Mouse (Mus musculus) cortical plate, adult 2 months (tissue): ENCODE data around the gene Lypd3.

Experiments used
- CTCF ChIP-seq: fragments of 200-500 bp; IDR thresholded peaks from 2 replicates; pipeline ENCODE4 v1.5.1; 2011; ENCODE audit warnings: mild to moderate bottlenecking, control low read depth, low read length; ENCODE audit not compliant: insufficient read depth; ENCODE audit errors: extremely low read depth
- POLR2A ChIP-seq: fragments of 200-500 bp; IDR thresholded peaks from 2 replicates; pipeline ENCODE4 v1.6.1; 2011; ENCODE audit warnings: mild to moderate bottlenecking, low read length, control low read depth; ENCODE audit not compliant: insufficient read depth; ENCODE audit errors: extremely low read depth

GRCm38 (mm10) chr7:24586828-24587227 lies 49.5 kb upstream of the Lypd3 start:
- no peak for TF ChIP-seq POLR2A
- TF ChIP-seq CTCF: no peak
